Mouse (Mus musculus): ENCODE data around the gene Atrip. TPM values are rescaled to one million over a fixed set of nuclear protein-coding genes. Genes with fewer than 3 reads are reported as not detected.

Gene Atrip
- polyA plus RNA-seq, 1 experiment from 2014 or later = 30.8 TPM

DNA sequence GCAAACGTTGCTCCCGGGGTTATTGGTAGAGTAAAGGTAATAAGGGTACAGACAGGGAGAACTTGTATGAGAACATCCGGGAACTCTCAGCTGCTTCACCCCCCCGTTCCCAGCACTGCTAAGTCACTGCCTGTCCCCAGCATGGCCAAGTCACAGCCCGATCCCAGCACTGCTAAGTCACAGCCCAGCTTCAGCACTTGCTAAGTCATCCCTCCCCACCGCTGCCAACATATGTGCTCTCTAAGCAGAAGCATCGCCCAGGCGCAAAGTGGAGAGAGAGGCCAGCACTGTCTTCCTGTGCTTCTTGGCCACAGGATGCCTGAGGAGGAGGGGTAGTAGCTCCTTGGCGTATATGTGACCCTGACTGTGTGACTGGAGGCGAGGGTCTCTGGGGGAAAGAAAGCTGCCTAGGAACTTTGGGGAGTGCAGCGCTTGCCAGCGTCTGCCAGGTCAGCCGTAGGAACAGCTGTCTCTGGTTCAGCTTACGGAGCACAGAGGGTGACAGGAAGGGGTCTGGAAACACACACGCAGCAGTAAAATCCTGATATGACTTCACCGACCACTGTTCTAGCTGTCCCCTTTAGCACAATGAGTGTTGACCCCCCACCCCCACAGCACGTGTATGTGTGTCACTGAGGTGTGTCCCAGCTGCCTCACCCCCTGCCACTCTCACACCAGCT lies 64.1 kb downstream of the Atrip start:
- no peaks in the 10 kb centered on the region for H3K27me3 ChIP-seq
- no peak overlapping the region for H3K9ac ChIP-seq
- no peaks in the 10 kb centered on the region for H3K9me3 ChIP-seq (replicated peaks)
- H3K27ac ChIP-seq (replicated peaks) = peak overlapping the region; percentile 44; the same call in 1 of the 2 replicates
- ATAC-seq (ENCODE audit: insufficient number of reproducible peaks, low FRiP score, low TSS enrichment, low read depth) = no peak
- H3K4me2 ChIP-seq (replicated peaks) = no peak overlapping the region
- 46% methylated on average over 17 of the region's 17 CpGs for WGBS
- H3K4me1 ChIP-seq = peaks cover 10% of the 10 kb centered on the region
- peaks cover 4% of the 10 kb centered on the region; the same call in 1 of the 2 replicates for H3K36me3 ChIP-seq
- no peak overlapping the region for H3K4me3 ChIP-seq (replicated peaks)

- Histone ChIP-seq H3K4me3 (replicated peaks) (no peak overlapping the region), H3K4me1 (peaks cover 10% of the 10 kb centered on the region), H3K27ac (replicated peaks) (peak overlapping the region; percentile 3; the same call in 1 of the 2 replicates), H3K4me2 (replicated peaks) (no peak overlapping the region), H3K36me3 (peaks cover 4% of the 10 kb centered on the region; the same call in 1 of the 2 replicates), H3K9me3 (replicated peaks) (no peaks in the 10 kb centered on the region), H3K27me3 (no peaks in the 10 kb centered on the region), H3K9ac (no peak overlapping the region)
- peak; percentile 34; the same call in 1 of the 2 replicates for ATAC-seq (ENCODE audit: insufficient number of reproducible peaks, low FRiP score, low TSS enrichment, low read depth)
- 52% methylated on average over 10 of the region's 10 CpGs for WGBS
Observed at GRCm38 (mm10) chr9:109008994-109009635, 64.8 kb downstream of the Atrip start.

DNA sequence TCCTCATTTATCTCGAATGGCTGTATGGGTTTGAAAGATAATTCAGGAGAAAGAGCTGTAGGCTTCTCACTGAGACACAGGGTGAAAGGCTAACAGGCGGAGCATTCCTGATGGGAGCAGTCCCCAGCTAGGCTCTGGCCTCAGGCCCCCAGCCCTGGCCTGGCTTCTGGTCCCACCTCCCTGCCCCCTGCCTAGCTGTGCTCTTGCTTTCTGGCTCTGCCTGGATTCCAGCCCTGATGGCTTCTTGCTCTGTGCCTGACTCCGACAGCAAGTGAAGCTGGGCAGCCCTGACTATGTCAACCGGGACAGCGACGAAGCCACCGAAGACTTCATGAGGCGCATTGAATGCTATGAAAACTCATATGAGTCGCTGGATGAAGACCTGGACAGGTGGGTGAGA lies 65.8 kb downstream of the Atrip start:
- ATAC-seq (ENCODE audit: insufficient number of reproducible peaks, low FRiP score, low TSS enrichment, low read depth) = no peak
- no peak overlapping the region for H3K4me3 ChIP-seq (replicated peaks)
- H3K4me1 ChIP-seq = peaks cover 10% of the 10 kb centered on the region
- H3K9ac ChIP-seq = no peak overlapping the region
- no peaks in the 10 kb centered on the region for H3K27me3 ChIP-seq
- H3K9me3 ChIP-seq (replicated peaks) = no peaks in the 10 kb centered on the region
- 81% methylated on average over 9 of the region's 9 CpGs for WGBS
- peaks cover 4% of the 10 kb centered on the region; the same call in 1 of the 2 replicates for H3K36me3 ChIP-seq
- no peak overlapping the region for H3K27ac ChIP-seq (replicated peaks)
- H3K4me2 ChIP-seq (replicated peaks) = no peak overlapping the region

Other genes with a start within 250 kb of the Atrip start
- 0.53 and 0.58 TPM in 2 replicates for gene Celsr3, start 247.8 kb downstream of the Atrip start, polyA plus RNA-seq (2015; fragmentation: Nextera tagmentation; extraction: Ambion mirVana)
- gene Slc26a6, start 220.8 kb downstream of the Atrip start, polyA plus RNA-seq (2015; fragmentation: Nextera tagmentation; extraction: Ambion mirVana) = 15.2 and 15.3 TPM in 2 replicates
- 0.38 and 0.83 TPM in 2 replicates for gene Tmem89, start 159.5 kb downstream of the Atrip start, polyA plus RNA-seq (2015; fragmentation: Nextera tagmentation; extraction: Ambion mirVana)
- gene Uqcrc1, start 137.5 kb downstream of the Atrip start, polyA plus RNA-seq (2015; fragmentation: Nextera tagmentation; extraction: Ambion mirVana) = 470 and 480 TPM in 2 replicates
- 38.7 and 48.9 TPM in 2 replicates for gene Col7a1, start 120.5 kb downstream of the Atrip start, polyA plus RNA-seq (2015; fragmentation: Nextera tagmentation; extraction: Ambion mirVana)
- gene Ucn2, start 88.1 kb downstream of the Atrip start, polyA plus RNA-seq (2015; fragmentation: Nextera tagmentation; extraction: Ambion mirVana) = 0.89 and 1.2 TPM in 2 replicates
- 14.0 and 14.9 TPM in 2 replicates for gene Pfkfb4, start 82.3 kb downstream of the Atrip start, polyA plus RNA-seq (2015; fragmentation: Nextera tagmentation; extraction: Ambion mirVana)
- gene Shisa5, start 35.6 kb downstream of the Atrip start, polyA plus RNA-seq (2015; fragmentation: Nextera tagmentation; extraction: Ambion mirVana) = 106 and 116 TPM in 2 replicates
- gene Trex1, start 14.4 kb downstream of the Atrip start, polyA plus RNA-seq (2015; fragmentation: Nextera tagmentation; extraction: Ambion mirVana) = 21.0 and 22.5 TPM in 2 replicates
- 13.7 and 16.6 TPM in 2 replicates for gene Ccdc51, start 8.4 kb upstream of the Atrip start, polyA plus RNA-seq (2015; fragmentation: Nextera tagmentation; extraction: Ambion mirVana)
- gene Tma7, start 8.5 kb upstream of the Atrip start, polyA plus RNA-seq (2015; fragmentation: Nextera tagmentation; extraction: Ambion mirVana) = 509 and 534 TPM in 2 replicates
- gene Plxnb1, start 21.3 kb upstream of the Atrip start, polyA plus RNA-seq (2015; fragmentation: Nextera tagmentation; extraction: Ambion mirVana) = 14.4 and 15.7 TPM in 2 replicates
- gene Fbxw21, start 87.9 kb upstream of the Atrip start, polyA plus RNA-seq (2015; fragmentation: Nextera tagmentation; extraction: Ambion mirVana) = not detected in 2 replicates
- not detected in 2 replicates for gene Fbxw13, start 121.9 kb upstream of the Atrip start, polyA plus RNA-seq (2015; fragmentation: Nextera tagmentation; extraction: Ambion mirVana)
- gene Fbxw20, start 160.6 kb upstream of the Atrip start, polyA plus RNA-seq (2015; fragmentation: Nextera tagmentation; extraction: Ambion mirVana) = not detected in 2 replicates
- gene Fbxw14, start 213.6 kb upstream of the Atrip start, polyA plus RNA-seq (2015; fragmentation: Nextera tagmentation; extraction: Ambion mirVana) = not detected in 2 replicates

Data from embryonic facial prominence, embryonic 15.5 days (tissue).